Mouse (Mus musculus) thymus, adult 2 months (tissue): Measurements from ENCODE around the gene Sesn2.

Experiments used
- CTCF ChIP-seq: fragments of 200-500 bp; IDR thresholded peaks from 2 replicates; pipeline ENCODE4 v1.5.1; 2012; ENCODE audit warnings: mild to moderate bottlenecking, control low read depth, low read length, moderate library complexity, borderline replicate concordance; ENCODE audit not compliant: control insufficient read depth, poor library complexity, insufficient read depth; ENCODE audit errors: extremely low read depth
- POLR2A ChIP-seq: fragments of 200-500 bp; IDR thresholded peaks from 2 replicates; pipeline ENCODE4 v1.6.1; 2012; ENCODE audit warnings: mild to moderate bottlenecking, low read length, control low read depth, moderate library complexity; ENCODE audit not compliant: control insufficient read depth, poor library complexity, insufficient read depth; ENCODE audit errors: extremely low read depth

DNA sequence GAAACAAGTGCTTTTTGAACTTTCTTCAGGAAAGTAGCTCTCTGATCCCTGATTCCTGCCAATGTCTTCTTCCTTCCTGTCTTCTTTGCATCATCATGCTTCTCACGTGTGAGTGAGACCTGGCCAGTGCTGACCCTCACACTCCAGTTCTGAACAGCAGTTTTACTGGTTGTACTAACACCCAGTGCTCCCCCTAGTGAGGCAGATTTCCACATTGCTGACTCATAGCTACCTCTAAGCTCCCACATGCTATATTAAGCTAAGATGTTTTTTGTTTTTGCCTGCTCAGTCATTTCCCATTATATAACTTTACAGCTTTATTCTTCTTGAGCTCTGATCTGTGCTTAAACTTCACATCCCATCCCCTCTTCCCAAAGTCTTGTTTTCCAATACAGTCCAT lies 32.4 kb upstream of the Sesn2 start:
- TF ChIP-seq CTCF (no peak), POLR2A (no peak)
